Mouse (Mus musculus): ENCODE results near the gene Rnf214.

GRCm38 (mm10) chr9:45870265-45870664 lies 36.4 kb downstream of the Rnf214 start:
- TF ChIP-seq EP300 (IDR thresholded peaks at IDR 0.05; ENCODE audit: low read depth) = no peak
- TF ChIP-seq CTCF (IDR thresholded peaks at IDR 0.05; ENCODE audit: low read depth) = no peak

All from heart, postnatal 0 days (tissue).